In the genomic region with DNA sequence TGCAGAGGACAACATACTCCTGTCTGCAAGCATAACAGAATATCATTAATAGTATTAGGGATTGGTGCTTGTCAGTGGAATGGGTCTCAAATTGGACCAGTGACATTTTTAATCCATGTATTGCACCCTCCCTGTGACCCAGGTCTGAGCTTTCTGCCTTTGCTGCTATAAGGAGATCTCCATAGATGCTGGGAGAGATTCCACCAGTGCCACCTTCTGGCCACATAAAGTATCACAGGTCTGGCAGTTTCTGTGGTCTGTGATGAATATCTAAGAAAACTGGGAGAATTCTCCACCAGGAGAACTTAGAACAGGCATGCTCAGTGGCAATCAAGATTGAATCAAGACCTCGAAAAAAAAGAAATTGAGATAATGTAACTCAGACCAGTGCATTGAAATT, we compare ENCODE assay signal across 9 mouse cellular contexts.
DNase-seq lines count a peak whose midpoint lies in the region; ATAC-seq and TF ChIP-seq lines count a peak whose summit lies in the region.
"Had no signal": no experiment of that assay in that cellular context is flagged by ENCODE, and none has a peak within 500 bp of the region (broad histone marks: within the 10 kb centered on the region; RNA-seq: fewer than 3 reads in every experiment).

No protein-coding gene starts in this region.

- no peaks in the 10 kb centered on the region for H3K9me3 ChIP-seq in heart, embryonic 11.5 days (replicated peaks; ENCODE audit: control insufficient read depth, low read length)
- H3K9me3 ChIP-seq: lung, embryonic 15.5 days had no signal

- DNase-seq in heart, adult 8-10 months (ENCODE audit: low spot score) = peak; percentile 7
- peak; percentile 1 for DNase-seq in MEL-GATA-1-ER (ENCODE audit: extremely low read depth, low read depth)
- DNase-seq in heart, postnatal 36 days = peak; percentile 21 to 40
- peak; percentile 28 to 71 for DNase-seq in layer of hippocampus, adult 8-10 months (ENCODE audit: low spot score in 2 of 2)
- DNase-seq in yolk sac, embryonic 10.5 days (ENCODE audit: low spot score) = peak; percentile 14

- TF ChIP-seq CTCF in cortical plate, adult 2 months (IDR thresholded peaks at IDR 0.05; ENCODE audit: extremely low read depth, insufficient read depth, low read length) = peak; percentile 59

- no peak overlapping the region for H3K27ac ChIP-seq in heart, embryonic 11.5 days (ENCODE audit: low read depth, low read length)
- no peak overlapping the region for H3K27ac ChIP-seq in cortical plate, adult 2 months (ENCODE audit: insufficient read depth, low read length)
- H3K27ac ChIP-seq: lung, embryonic 15.5 days had no signal

- H3K36me3 ChIP-seq in heart, embryonic 11.5 days (ENCODE audit: control insufficient read depth, insufficient read depth, low read length) = no peaks in the 10 kb centered on the region
- H3K36me3 ChIP-seq: lung, embryonic 15.5 days had no signal

- 38% methylated on average over 1 of the region's 1 CpGs for WGBS in heart, embryonic 11.5 days (ENCODE audit: insufficient replicate concordance)

- no peak overlapping the region for H3K4me2 ChIP-seq in heart, embryonic 11.5 days
- H3K4me2 ChIP-seq: lung, embryonic 15.5 days had no signal

- intact Hi-C loops in heart, postnatal 36 days (cut with DNase I) = loop anchor here (5.0 kb wide), 3 partner anchors 101 to 1259 kb away; a partner anchor contains a TSS

- H3K27me3 ChIP-seq in heart, embryonic 11.5 days (ENCODE audit: control insufficient read depth, insufficient read depth, low read length) = no peaks in the 10 kb centered on the region
- H3K27me3 ChIP-seq: lung, embryonic 15.5 days had no signal

- no peak overlapping the region for H3K4me3 ChIP-seq in heart, embryonic 11.5 days (ENCODE audit: low read depth, low read length)
- H3K4me3 ChIP-seq in cortical plate, adult 2 months (ENCODE audit: insufficient read depth, low read length) = no peak overlapping the region
- H3K4me3 ChIP-seq: lung, embryonic 15.5 days had no signal

- no peaks in the 10 kb centered on the region for H3K4me1 ChIP-seq in heart, embryonic 11.5 days (ENCODE audit: control insufficient read depth, insufficient read depth, low read length)
- no peaks in the 10 kb centered on the region for H3K4me1 ChIP-seq in cortical plate, adult 2 months (ENCODE audit: control insufficient read depth, insufficient read depth, low read length)
- H3K4me1 ChIP-seq: lung, embryonic 15.5 days had no signal

- TF ChIP-seq POLR2A in cortical plate, adult 2 months (IDR thresholded peaks at IDR 0.05; ENCODE audit: extremely low read depth, insufficient read depth, low read length) = no peak

- H3K9ac ChIP-seq in heart, embryonic 11.5 days (ENCODE audit: low read depth, low read length) = no peak overlapping the region
- H3K9ac ChIP-seq: lung, embryonic 15.5 days had no signal

- no peak for ATAC-seq in heart, embryonic 11.5 days (replicated peaks; ENCODE audit: insufficient number of reproducible peaks, low FRiP score, low TSS enrichment)
- peak; percentile 84 for ATAC-seq in megakaryocyte-erythroid progenitor cell, adult 5-6 weeks (replicated peaks; ENCODE audit: low FRiP score, low TSS enrichment, poor library complexity, severe bottlenecking)
